Mouse (Mus musculus) cortical plate, adult 2 months (tissue): ENCODE data around the gene Zfp74. TPM values are rescaled to one million over a fixed set of nuclear protein-coding genes. Genes with fewer than 3 reads are reported as not detected.
"Not testable (repeated sequence)": the region's sequence is repeated elsewhere in the genome, so short reads cannot be mapped to it uniquely, and the experiment has no call there.

Experiments used
- H3K27ac ChIP-seq: fragments of 200-500 bp; 2 replicates; pipeline ENCODE4 v1.5.1; 2012; ENCODE audit warnings: low read length, control low read depth, inconsistent platforms; ENCODE audit not compliant: insufficient read depth
- H3K4me1 ChIP-seq: fragments of 200-500 bp; 2 replicates; pipeline ENCODE4 v1.6.1; 2011; ENCODE audit warnings: low read length; ENCODE audit not compliant: control insufficient read depth, insufficient read depth
- H3K4me3 ChIP-seq: fragments of 200-500 bp; 2 replicates; pipeline ENCODE4 v1.5.1; 2011; ENCODE audit warnings: mild to moderate bottlenecking, low read length, control low read depth; ENCODE audit not compliant: insufficient read depth
- CTCF ChIP-seq: fragments of 200-500 bp; IDR thresholded peaks from 2 replicates; pipeline ENCODE4 v1.5.1; 2011; ENCODE audit warnings: mild to moderate bottlenecking, control low read depth, low read length; ENCODE audit not compliant: insufficient read depth; ENCODE audit errors: extremely low read depth
- POLR2A ChIP-seq: fragments of 200-500 bp; IDR thresholded peaks from 2 replicates; pipeline ENCODE4 v1.6.1; 2011; ENCODE audit warnings: mild to moderate bottlenecking, low read length, control low read depth; ENCODE audit not compliant: insufficient read depth; ENCODE audit errors: extremely low read depth
- polyA plus RNA-seq: library from polyadenylated mRNA; depleted of rRNA; stranded (reverse); fragments of >200 nt; gene quantifications from 2 replicates; pipeline ENCODE4 v1.2.3, GENCODE M21; 2012

Gene Zfp74
- polyA plus RNA-seq, 1 experiment: 12.5 TPM

DNA sequence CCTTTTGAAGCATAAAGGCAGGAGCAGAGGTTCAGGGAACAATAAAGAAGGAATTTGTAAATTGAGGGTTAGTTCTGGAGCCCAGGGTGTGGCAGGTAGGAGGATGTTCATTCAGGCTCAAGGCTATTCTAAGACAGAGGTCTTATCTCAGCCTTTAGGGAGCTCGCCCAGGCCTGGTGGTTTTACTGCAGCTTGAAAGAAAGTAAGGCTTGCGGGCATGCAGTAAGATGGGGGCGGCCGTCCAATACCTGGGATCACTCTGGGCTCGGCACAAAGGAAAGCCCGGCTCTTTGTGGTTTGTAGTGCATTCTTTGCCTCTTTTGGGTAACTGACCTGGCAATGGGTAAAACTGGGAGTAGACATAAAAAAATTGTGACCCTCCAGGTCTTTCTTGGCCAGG is 29.0 kb upstream of the Zfp74 start:
- peak overlapping the region; percentile 69 for H3K4me3 ChIP-seq
- peak overlapping the region; percentile 20; the same call in 1 of the 2 replicates for H3K27ac ChIP-seq
- no peak for TF ChIP-seq POLR2A
- no peak for TF ChIP-seq CTCF
- H3K4me1 ChIP-seq: peaks cover 3% of the 10 kb centered on the region; the same call in 1 of the 2 replicates

GRCm38 (mm10) chr7:29982341-29982740 is 28.5 kb upstream of the Zfp74 start:
- Histone ChIP-seq H3K27ac (no peak overlapping the region), H3K4me1 (peaks cover 3% of the 10 kb centered on the region; the same call in 1 of the 2 replicates), H3K4me3 (no peak overlapping the region)
- TF ChIP-seq CTCF: no peak

DNA sequence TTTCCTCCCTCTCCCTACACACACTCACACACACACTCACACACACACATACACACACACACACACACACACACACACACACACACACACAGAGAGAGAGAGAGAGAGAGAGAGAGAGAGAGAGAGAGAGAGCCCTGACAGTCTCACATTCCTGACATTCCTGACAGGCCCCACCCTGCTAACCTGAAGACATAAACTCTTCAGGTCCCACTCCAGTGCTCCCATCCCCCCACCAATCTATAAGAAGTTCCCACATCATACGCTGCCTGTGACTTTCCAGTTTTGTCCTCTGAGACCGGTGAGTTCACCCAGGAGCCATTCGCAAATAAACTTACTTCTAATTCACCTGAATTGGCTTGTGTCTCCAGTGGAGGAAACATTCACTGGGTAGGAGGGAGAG is 28.0 kb upstream of the Zfp74 start:
- H3K4me3 ChIP-seq: no peak overlapping the region
- TF ChIP-seq POLR2A: no peak
- no peak for TF ChIP-seq CTCF
- H3K27ac ChIP-seq: no peak overlapping the region
- H3K4me1 ChIP-seq: peaks cover 3% of the 10 kb centered on the region; the same call in 1 of the 2 replicates

DNA sequence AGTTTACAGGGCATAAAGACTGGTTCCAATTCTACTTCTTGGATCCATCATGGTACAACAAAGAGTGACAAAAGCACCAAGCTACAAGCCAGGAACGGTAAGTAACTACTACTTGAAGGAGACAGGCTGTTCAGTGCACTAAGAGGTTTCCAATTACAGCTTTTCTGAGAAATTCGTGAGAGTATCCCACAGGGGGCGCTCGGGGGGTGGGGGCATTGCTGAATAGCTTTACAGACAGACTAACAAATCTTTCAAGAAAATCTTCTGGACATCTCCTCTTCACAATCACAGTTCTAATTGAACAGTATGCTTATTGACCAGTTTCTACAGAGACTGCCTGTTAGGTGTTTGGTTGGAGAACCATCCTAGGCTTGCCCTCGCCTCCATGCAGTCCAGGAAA is 27.6 kb upstream of the Zfp74 start:
- no peak overlapping the region for H3K27ac ChIP-seq
- TF ChIP-seq POLR2A: no peak
- TF ChIP-seq CTCF: no peak
- H3K4me1 ChIP-seq: peaks cover 3% of the 10 kb centered on the region; the same call in 1 of the 2 replicates
- H3K4me3 ChIP-seq: no peak overlapping the region

DNA sequence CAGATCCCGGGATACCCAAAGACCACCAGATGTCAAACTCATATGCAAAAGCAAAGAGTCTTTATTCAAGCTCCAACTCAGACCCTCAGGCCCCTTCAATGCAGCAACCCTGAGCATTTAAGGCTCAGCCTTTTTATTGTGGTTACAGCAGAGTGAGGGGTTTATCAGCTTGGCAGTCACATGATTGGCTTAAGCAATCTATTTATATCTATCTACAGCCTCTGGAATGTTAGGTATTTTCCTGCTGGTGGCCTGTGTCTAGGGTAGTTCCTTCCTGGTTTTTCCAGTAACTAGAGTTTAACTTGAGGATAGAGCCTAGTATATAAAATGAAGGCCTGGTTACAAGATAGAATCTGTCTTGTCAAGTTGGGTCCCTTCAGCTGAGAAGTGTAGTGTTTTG is 26.9 kb upstream of the Zfp74 start:
- Histone ChIP-seq H3K4me3 (no peak overlapping the region), H3K4me1 (peaks cover 3% of the 10 kb centered on the region; the same call in 1 of the 2 replicates), H3K27ac (no peak overlapping the region)
- no peak for TF ChIP-seq CTCF
- TF ChIP-seq POLR2A: no peak

DNA sequence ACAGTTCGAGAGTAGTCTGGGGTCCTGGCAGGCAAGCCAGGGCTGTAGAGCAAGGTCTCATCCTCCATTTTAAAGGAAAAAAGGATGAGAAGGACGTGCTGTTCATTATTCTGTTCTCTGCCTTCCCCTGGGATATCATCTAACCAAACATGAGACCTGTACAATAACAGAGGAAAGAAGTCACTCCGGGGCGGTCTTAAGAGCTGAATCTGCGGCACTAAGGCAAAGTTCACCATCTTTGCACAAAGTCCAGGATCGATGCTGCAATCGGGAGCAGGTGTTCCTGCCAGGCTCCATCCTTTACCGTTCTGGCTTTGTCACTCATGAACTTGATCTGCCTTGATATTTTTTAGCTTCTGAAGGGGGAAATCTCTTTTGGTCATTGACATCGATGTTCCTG is 16.8 kb upstream of the Zfp74 start:
- Histone ChIP-seq H3K4me1 (no peaks in the 10 kb centered on the region), H3K27ac (no peak overlapping the region), H3K4me3 (no peak overlapping the region)
- TF ChIP-seq CTCF: no peak
- TF ChIP-seq POLR2A: no peak

GRCm38 (mm10) chr7:29965115-29965810 is 11.4 kb upstream of the Zfp74 start:
- H3K4me3 ChIP-seq, H3K27ac ChIP-seq, H3K4me1 ChIP-seq: not testable (repeated sequence)

- H3K27ac ChIP-seq: no peak overlapping the region
- no peaks in the 10 kb centered on the region for H3K4me1 ChIP-seq
- TF ChIP-seq CTCF: no peak
- TF ChIP-seq POLR2A: no peak
- no peak overlapping the region for H3K4me3 ChIP-seq
These were observed 5.1 kb upstream of the Zfp74 start for GRCm38 (mm10) chr7:29959004-29959403.

- TF ChIP-seq CTCF: no peak
- TF ChIP-seq POLR2A: no peak
- Histone ChIP-seq H3K4me3 (no peak overlapping the region), H3K4me1 (no peaks in the 10 kb centered on the region), H3K27ac (no peak overlapping the region)
These were observed 4.3 kb upstream of the Zfp74 start for GRCm38 (mm10) chr7:29958125-29958724.

DNA sequence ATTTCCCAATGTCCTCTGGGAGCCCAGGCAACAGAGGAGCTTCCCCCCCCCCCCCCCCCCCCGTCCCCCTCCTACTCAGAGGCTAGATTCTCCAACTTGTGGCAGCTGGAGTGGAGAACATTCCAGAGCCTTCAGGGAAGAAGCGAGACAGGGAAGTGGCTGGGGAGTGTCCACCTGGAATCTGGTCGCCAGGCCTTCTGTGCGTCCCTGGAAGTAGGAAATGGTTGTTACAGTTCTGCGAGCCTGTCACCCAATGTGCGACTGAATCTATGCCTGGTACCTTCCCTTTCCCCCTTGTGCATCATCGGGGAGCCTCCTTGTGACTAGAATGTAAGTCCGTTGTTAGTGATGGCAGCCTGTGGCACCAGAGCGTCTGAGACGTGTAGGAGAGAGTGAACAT is 2.4 kb upstream of the Zfp74 start:
- no peak overlapping the region for H3K27ac ChIP-seq
- TF ChIP-seq CTCF (no peak), POLR2A (no peak)
- H3K4me3 ChIP-seq: peak overlapping the region; percentile 33
- H3K4me1 ChIP-seq: no peaks in the 10 kb centered on the region
